In genomic region chr5:88990196-88990747, GRCm38 (mm10) we compare ENCODE assay signal across 9 mouse cellular contexts.
DNase-seq lines count a peak whose midpoint lies in the region; ATAC-seq and TF ChIP-seq lines count a peak whose summit lies in the region.
"Had no signal": no experiment of that assay in that cellular context is flagged by ENCODE, and none has a peak within 500 bp of the region (broad histone marks: within the 10 kb centered on the region; RNA-seq: fewer than 3 reads in every experiment).

No protein-coding gene starts in this region.

- peaks cover 6% of the 10 kb centered on the region; the same call in 1 of the 2 replicates for H3K4me1 ChIP-seq in brown adipose tissue, adult 24 weeks (ENCODE audit: control insufficient read depth, insufficient read depth, insufficient read length, low read length)
- H3K4me1 ChIP-seq in kidney, postnatal 0 days (replicated peaks; ENCODE audit: insufficient read depth, low read length), result 0 out of 2 replicates have a peak, but pooled peaks cover 7% of the 10 kb centered on the region
- H3K4me1 ChIP-seq in forebrain, embryonic 14.5 days (ENCODE audit: control insufficient read depth, insufficient read depth, low read length), result no peaks in the 10 kb centered on the region

- H3K4me3 ChIP-seq in layer of hippocampus, adult 2 months, result no peak overlapping the region
- H3K4me3 ChIP-seq in brown adipose tissue, adult 24 weeks (ENCODE audit: insufficient read depth, low read depth, low read length), result no peak overlapping the region
- no peak overlapping the region for H3K4me3 ChIP-seq in kidney, postnatal 0 days (replicated peaks; ENCODE audit: low read depth, low read length)
- H3K4me3 ChIP-seq in forebrain, embryonic 14.5 days (ENCODE audit: low read depth, low read length), result no peak overlapping the region

- no peaks in the 10 kb centered on the region for H3K36me3 ChIP-seq in kidney, postnatal 0 days (ENCODE audit: insufficient read depth, low read length)
- H3K36me3 ChIP-seq in forebrain, embryonic 14.5 days (ENCODE audit: control insufficient read depth, insufficient read depth, low read length), result no peaks in the 10 kb centered on the region

- WGBS in kidney, postnatal 0 days, result 54% methylated on average over 9 of the region's 9 CpGs
- WGBS in forebrain, embryonic 14.5 days, result 79% methylated on average over 9 of the region's 9 CpGs

- DNase-seq in cerebellum, adult 9-10 months, result peak; percentile 46
- no peak for DNase-seq in cerebellum, adult 11 months
- DNase-seq in layer of hippocampus, adult 2 months (ENCODE audit: low spot score in 2 of 2), result peak in 1 of 2 experiments; percentile 69
- no peak for DNase-seq in layer of hippocampus, postnatal 25 days (ENCODE audit: extremely low spot score in 1 of 2, low spot score in 1 of 2)
- peak; percentile 53 for DNase-seq in kidney, postnatal 0 days (ENCODE audit: low spot score)
- DNase-seq in urinary bladder, postnatal 4 days (ENCODE audit: low spot score in 2 of 2), result no peak
- no peak for DNase-seq in forebrain, embryonic 14.5 days (ENCODE audit: low spot score)

- H3K27ac ChIP-seq in layer of hippocampus, adult 2 months, result peak overlapping the region; percentile 61
- H3K27ac ChIP-seq in brown adipose tissue, adult 24 weeks (replicated peaks; ENCODE audit: low read depth, low read length), result peak overlapping the region; percentile 87
- H3K27ac ChIP-seq in kidney, postnatal 0 days, result no peak overlapping the region
- H3K27ac ChIP-seq in forebrain, embryonic 14.5 days (ENCODE audit: low read depth, low read length), result no peak overlapping the region

- no peak overlapping the region for H3K9ac ChIP-seq in kidney, postnatal 0 days (ENCODE audit: low read depth, low read length)
- no peak overlapping the region for H3K9ac ChIP-seq in forebrain, embryonic 14.5 days (ENCODE audit: low read length)

- no peak overlapping the region for H3K4me2 ChIP-seq in kidney, postnatal 0 days (ENCODE audit: low read length)
- no peak overlapping the region for H3K4me2 ChIP-seq in forebrain, embryonic 14.5 days (ENCODE audit: low read length)

- TF ChIP-seq CTCF in layer of hippocampus, adult 2 months (conservative IDR thresholded peaks at IDR 0.05), result no peak
- no peak for TF ChIP-seq CTCF in kidney, postnatal 0 days (IDR thresholded peaks at IDR 0.05; ENCODE audit: low read depth)

- no peaks in the 10 kb centered on the region for H3K9me3 ChIP-seq in kidney, postnatal 0 days (replicated peaks; ENCODE audit: low read length)
- H3K9me3 ChIP-seq in forebrain, embryonic 14.5 days (replicated peaks; ENCODE audit: control insufficient read depth, low read length), result no peaks in the 10 kb centered on the region

- ATAC-seq in kidney, postnatal 0 days (replicated peaks; ENCODE audit: low FRiP score, low read depth), result peak; percentile 52
- no peak for ATAC-seq in forebrain, embryonic 14.5 days
- ATAC-seq: intestine, embryonic 16.5 days had no signal

- H3K27me3 ChIP-seq in kidney, postnatal 0 days (ENCODE audit: insufficient read depth, low read length), result no peaks in the 10 kb centered on the region
- H3K27me3 ChIP-seq in forebrain, embryonic 14.5 days (replicated peaks; ENCODE audit: control insufficient read depth, insufficient read depth, low read length), result no peaks in the 10 kb centered on the region

Comparison
In these comparisons a context has a peak if more than half of its experiments do, and no peak if none do; other contexts are left out.
1. DNase-seq: peak in cerebellum, adult 9-10 months (single experiment) and kidney, postnatal 0 days (single experiment); none in cerebellum, adult 11 months (single experiment), layer of hippocampus, postnatal 25 days (0 of 2), urinary bladder, postnatal 4 days (0 of 2) and forebrain, embryonic 14.5 days (single experiment).
2. H3K27ac ChIP-seq: peak in layer of hippocampus, adult 2 months (single experiment) and brown adipose tissue, adult 24 weeks (single experiment); none in kidney, postnatal 0 days (single experiment) and forebrain, embryonic 14.5 days (single experiment).